Comparison of ENCODE assay signal across 11 mouse cellular contexts in genomic region chr12:73383179-73383510, GRCm38 (mm10).
DNase-seq lines count a peak whose midpoint lies in the region; ATAC-seq lines count a peak whose summit lies in the region.
"Had no signal": no experiment of that assay in that cellular context is flagged by ENCODE, and none has a peak within 500 bp of the region (broad histone marks: within the 10 kb centered on the region; RNA-seq: fewer than 3 reads in every experiment).

No protein-coding gene starts in this region.

- intact Hi-C loops in heart, postnatal 36 days (cut with DNase I), result no loop called here

- H3K4me1 ChIP-seq in heart, embryonic 13.5 days, result peaks cover 75% of the 10 kb centered on the region
- H3K4me1 ChIP-seq: stomach, embryonic 15.5 days had no signal

- no peak overlapping the region for H3K4me3 ChIP-seq in heart, embryonic 13.5 days
- H3K4me3 ChIP-seq: intestine, embryonic 15.5 days; stomach, embryonic 15.5 days had no signal

- no peak for ATAC-seq in heart, embryonic 13.5 days (ENCODE audit: extremely low read depth, insufficient number of reproducible peaks, low FRiP score, low TSS enrichment)
- no peak for ATAC-seq in CD4-positive, CD25-positive, alpha-beta regulatory T cell, adult 4 months

- H3K4me2 ChIP-seq in heart, embryonic 13.5 days, result no peak overlapping the region
- H3K4me2 ChIP-seq: intestine, embryonic 15.5 days; stomach, embryonic 15.5 days had no signal

- peak overlapping the region; percentile 58 for H3K27ac ChIP-seq in heart, embryonic 13.5 days (replicated peaks)
- H3K27ac ChIP-seq: intestine, embryonic 15.5 days; stomach, embryonic 15.5 days had no signal

- no peaks in the 10 kb centered on the region for H3K9me3 ChIP-seq in heart, embryonic 13.5 days
- H3K9me3 ChIP-seq: intestine, embryonic 15.5 days; stomach, embryonic 15.5 days had no signal

- no peak overlapping the region for H3K9ac ChIP-seq in heart, embryonic 13.5 days
- H3K9ac ChIP-seq: intestine, embryonic 15.5 days; stomach, embryonic 15.5 days had no signal

- DNase-seq in heart, postnatal 36 days, result no peak
- DNase-seq in Muller cell, postnatal 12 days (ENCODE audit: inconsistent ontology term), result peak; percentile 78
- peak; percentile 29 for DNase-seq in fibroblast of lung, adult 2 months (ENCODE audit: low read depth)
- peak; percentile 49 to 77 for DNase-seq in kidney, postnatal 25 days
- DNase-seq in layer of hippocampus, adult 18-20 months (ENCODE audit: low spot score in 2 of 2), result no peak
- DNase-seq in left cerebral cortex, adult 11 months (ENCODE audit: low spot score), result no peak
- DNase-seq: lung, postnatal 4 days had no signal

- no peaks in the 10 kb centered on the region for H3K27me3 ChIP-seq in heart, embryonic 13.5 days (replicated peaks)
- H3K27me3 ChIP-seq: intestine, embryonic 15.5 days; stomach, embryonic 15.5 days had no signal

- whole genome bisulfite sequencing in heart, embryonic 13.5 days, result 40% methylated on average over 5 of the region's 5 CpGs

- no peaks in the 10 kb centered on the region for H3K36me3 ChIP-seq in heart, embryonic 13.5 days
- H3K36me3 ChIP-seq: intestine, embryonic 15.5 days; stomach, embryonic 15.5 days had no signal

Comparison
In these comparisons a context has a peak if more than half of its experiments do, and no peak if none do; other contexts are left out.
1. DNase-seq: peak in Muller cell, postnatal 12 days (single experiment), fibroblast of lung, adult 2 months (single experiment) and kidney, postnatal 25 days (2 of 2); none in heart, postnatal 36 days (0 of 2), layer of hippocampus, adult 18-20 months (0 of 2) and left cerebral cortex, adult 11 months (single experiment).